Mouse (Mus musculus): ENCODE measurements at regions not wholly inside any gene's neighbourhood (a gene's known extent, or its start where the extent isn't known, plus 50 kb on each side); places are given as distances from the start of the nearest gene placed in this dataset.

DNA sequence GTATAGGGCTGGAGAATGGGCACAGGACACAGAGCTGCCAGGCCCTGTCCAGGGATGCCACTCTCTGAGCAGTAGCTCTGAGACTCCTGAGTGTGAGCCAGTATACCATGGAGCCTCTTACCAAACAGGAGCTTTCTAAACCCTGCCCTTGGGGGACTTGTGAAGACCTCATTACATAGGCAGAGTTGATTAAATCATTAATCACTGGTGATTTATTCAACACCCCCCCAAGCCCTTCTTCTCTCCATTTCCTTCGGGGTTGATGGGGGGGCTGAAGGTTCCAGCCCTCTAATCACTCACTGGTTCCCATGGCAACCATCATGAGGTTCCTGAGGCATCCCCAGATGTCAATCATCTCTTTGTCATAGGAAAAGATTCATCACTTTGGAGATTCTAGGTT lies 81.0 kb upstream of the Plekha5 start:
- TF ChIP-seq GATA1 (IDR thresholded peaks at IDR 0.05; ENCODE audit: borderline replicate concordance, low read length) = no peak
- no peak for TF ChIP-seq FLI1 (IDR thresholded peaks at IDR 0.05; ENCODE audit: low read length)

Data from megakaryocyte, embryonic 14.5 days (primary cell).